Mouse (Mus musculus): ENCODE measurements around the gene Slit3.

GRCm38 (mm10) chr11:35273416-35273815 is 152.4 kb downstream of the Slit3 start:
- no peak for TF ChIP-seq CTCF (IDR thresholded peaks at IDR 0.05; ENCODE audit: borderline replicate concordance, control insufficient read depth, extremely low read depth, insufficient read depth, low read length, poor library complexity)
- no peak for TF ChIP-seq POLR2A (IDR thresholded peaks at IDR 0.05; ENCODE audit: control insufficient read depth, extremely low read depth, insufficient read depth, low read length, poor library complexity)

Measured in thymus, adult 2 months (tissue).